Mouse (Mus musculus) heart, embryonic 10.5 days (tissue): Measurements from ENCODE around the gene Ciao1. TPM values are rescaled to one million over a fixed set of nuclear protein-coding genes. Genes with fewer than 3 reads are reported as not detected.

ENCODE experiments used
- DNase-seq: peaks from one replicate; pipeline ENCODE4 v3.0.0-alpha.2; 2017; ENCODE audit warnings: low spot score
- H3K27ac ChIP-seq: fragments of 300-500 bp; sonication (generic); 2 replicates; pipeline ENCODE4 v1.5.1; 2016; ENCODE audit warnings: mild to moderate bottlenecking
- H3K27me3 ChIP-seq: fragments of 300-500 bp; sonication (generic); 2 replicates; pipeline ENCODE4 v1.6.1; 2016; ENCODE audit warnings: mild to moderate bottlenecking; ENCODE audit not compliant: poor library complexity, insufficient read depth, severe bottlenecking
- H3K36me3 ChIP-seq: fragments of 300-500 bp; sonication (generic); 2 replicates; pipeline ENCODE4 v1.6.1; 2016; ENCODE audit warnings: mild to moderate bottlenecking, moderate library complexity
- H3K4me1 ChIP-seq: fragments of 300-500 bp; sonication (generic); 2 replicates; pipeline ENCODE4 v1.6.1; 2016; ENCODE audit warnings: mild to moderate bottlenecking
- H3K4me3 ChIP-seq: fragments of 300-500 bp; sonication (generic); 2 replicates; pipeline ENCODE4 v1.5.1; 2016; ENCODE audit warnings: mild to moderate bottlenecking, moderate library complexity
- H3K9me3 ChIP-seq: fragments of 300-500 bp; sonication (generic); 2 replicates; pipeline ENCODE4 v1.6.1; 2016; ENCODE audit warnings: mild to moderate bottlenecking, moderate library complexity
- WGBS: fragments of 180-500 bp; shearing (Covaris S2); methylation state at CpG from one replicate; pipeline ENCODE4 v1.1.7; 2016; 5-methylcytosine and 5-hydroxymethylcytosine counted together
- polyA plus RNA-seq: library from polyadenylated mRNA; unstranded; fragments of >200 nt; fragmentation: Nextera tagmentation; extraction: Ambion mirVana; gene quantifications from 2 replicates; pipeline ENCODE4 v1.2.1, GENCODE M21; 2016

Gene Ciao1
- polyA plus RNA-seq, 1 experiment from 2014 or later, result 61.1 TPM

GRCm38 (mm10) chr2:127267854-127268253 lies 20.2 kb upstream of the Ciao1 start:
- H3K36me3 ChIP-seq, result peaks cover 5% of the 10 kb centered on the region
- H3K9me3 ChIP-seq, result no peaks in the 10 kb centered on the region
- no peak overlapping the region for H3K4me3 ChIP-seq
- H3K4me1 ChIP-seq, result 0 out of 2 replicates have a peak, but pooled peaks cover 12% of the 10 kb centered on the region
- no peaks in the 10 kb centered on the region for H3K27me3 ChIP-seq
- no peak for DNase-seq
- WGBS, result 46% methylated on average over 4 of the region's 4 CpGs
- H3K27ac ChIP-seq, result no peak overlapping the region

- no peak for DNase-seq
- Histone ChIP-seq H3K9me3 (no peaks in the 10 kb centered on the region), H3K36me3 (peaks cover 25% of the 10 kb centered on the region), H3K27ac (no peak overlapping the region), H3K4me3 (no peak overlapping the region), H3K27me3 (no peaks in the 10 kb centered on the region), H3K4me1 (no peaks in the 10 kb centered on the region)
These were observed 14.9 kb upstream of the Ciao1 start for GRCm38 (mm10) chr2:127262480-127262879.

GRCm38 (mm10) chr2:127259340-127259739 lies 11.7 kb upstream of the Ciao1 start:
- H3K4me1 ChIP-seq, result 0 out of 2 replicates have a peak, but pooled peaks cover 3% of the 10 kb centered on the region
- no peaks in the 10 kb centered on the region for H3K9me3 ChIP-seq
- H3K4me3 ChIP-seq, result no peak overlapping the region
- H3K27ac ChIP-seq, result no peak overlapping the region
- 85% methylated on average over 5 of the region's 5 CpGs for WGBS
- no peaks in the 10 kb centered on the region for H3K27me3 ChIP-seq
- DNase-seq, result no peak
- H3K36me3 ChIP-seq, result peaks cover 43% of the 10 kb centered on the region

GRCm38 (mm10) chr2:127255294-127255693 lies 7.7 kb upstream of the Ciao1 start:
- Histone ChIP-seq H3K9me3 (no peaks in the 10 kb centered on the region), H3K4me1 (peaks cover 20% of the 10 kb centered on the region), H3K36me3 (peaks cover 43% of the 10 kb centered on the region), H3K27ac (no peak overlapping the region), H3K4me3 (no peak overlapping the region), H3K27me3 (no peaks in the 10 kb centered on the region)
- WGBS, result 86% methylated on average over 6 of the region's 6 CpGs
- DNase-seq, result no peak

- H3K9me3 ChIP-seq, result no peaks in the 10 kb centered on the region
- no peaks in the 10 kb centered on the region for H3K27me3 ChIP-seq
- peaks cover 23% of the 10 kb centered on the region for H3K4me1 ChIP-seq
- peaks cover 43% of the 10 kb centered on the region for H3K36me3 ChIP-seq
- no peak for DNase-seq
- no peak overlapping the region for H3K4me3 ChIP-seq
- WGBS, result 69% methylated on average over 3 of the region's 3 CpGs
- H3K27ac ChIP-seq, result no peak overlapping the region
These were observed 7.1 kb upstream of the Ciao1 start for GRCm38 (mm10) chr2:127254604-127255134.

GRCm38 (mm10) chr2:127252787-127253186 lies 5.2 kb upstream of the Ciao1 start:
- no peaks in the 10 kb centered on the region for H3K27me3 ChIP-seq
- H3K4me3 ChIP-seq, result no peak overlapping the region
- no peak overlapping the region for H3K27ac ChIP-seq
- WGBS, result 76% methylated on average over 5 of the region's 5 CpGs
- DNase-seq, result no peak
- peaks cover 24% of the 10 kb centered on the region for H3K36me3 ChIP-seq
- H3K9me3 ChIP-seq, result no peaks in the 10 kb centered on the region
- peaks cover 34% of the 10 kb centered on the region for H3K4me1 ChIP-seq

GRCm38 (mm10) chr2:127251880-127252527 lies 4.4 kb upstream of the Ciao1 start:
- H3K27me3 ChIP-seq, result no peaks in the 10 kb centered on the region
- DNase-seq, result no peak
- H3K4me1 ChIP-seq, result peaks cover 35% of the 10 kb centered on the region
- H3K27ac ChIP-seq, result peak overlapping the region; percentile 68; the same call in 1 of the 2 replicates
- no peaks in the 10 kb centered on the region for H3K9me3 ChIP-seq
- H3K36me3 ChIP-seq, result peaks cover 17% of the 10 kb centered on the region
- WGBS, result 50% methylated on average over 3 of the region's 3 CpGs
- H3K4me3 ChIP-seq, result no peak overlapping the region

- H3K4me1 ChIP-seq, result peaks cover 41% of the 10 kb centered on the region
These were observed 3.8 kb upstream of the Ciao1 start for GRCm38 (mm10) chr2:127251457-127251856.

GRCm38 (mm10) chr2:127250291-127251008 lies 2.8 kb upstream of the Ciao1 start:
- no peak for DNase-seq
- Histone ChIP-seq H3K9me3 (no peaks in the 10 kb centered on the region), H3K36me3 (peaks cover 14% of the 10 kb centered on the region), H3K27me3 (no peaks in the 10 kb centered on the region), H3K4me3 (no peak overlapping the region), H3K27ac (no peak overlapping the region), H3K4me1 (peaks cover 42% of the 10 kb centered on the region)
- WGBS, result 85% methylated on average over 9 of the region's 9 CpGs

More at GRCm38 (mm10) chr2:127251457-127251856, 3.8 kb upstream of the Ciao1 start:
- peaks cover 12% of the 10 kb centered on the region for H3K36me3 ChIP-seq
- no peak for DNase-seq
- H3K27me3 ChIP-seq, result no peaks in the 10 kb centered on the region
- H3K4me3 ChIP-seq, result no peak overlapping the region
- no peaks in the 10 kb centered on the region for H3K9me3 ChIP-seq
- H3K27ac ChIP-seq, result peak overlapping the region; percentile 68; the same call in 1 of the 2 replicates
- 80% methylated on average over 3 of the region's 3 CpGs for WGBS

- Histone ChIP-seq H3K4me3 (peak overlapping the region; percentile 90), H3K36me3 (peaks cover 33% of the 10 kb centered on the region), H3K27me3 (no peaks in the 10 kb centered on the region), H3K4me1 (peaks cover 40% of the 10 kb centered on the region), H3K27ac (peak overlapping the region; percentile 86), H3K9me3 (no peaks in the 10 kb centered on the region)
- peak; percentile 82 for DNase-seq
- under 1% methylated on average over 39 of the region's 39 CpGs for WGBS
These were observed 853 bp upstream of the Ciao1 start for GRCm38 (mm10) chr2:127248334-127249004.

- 98% methylated on average over 2 of the region's 2 CpGs for WGBS
- Histone ChIP-seq H3K36me3 (peaks cover 98% of the 10 kb centered on the region), H3K4me1 (no peaks in the 10 kb centered on the region)
These were observed 7.6 kb downstream of the Ciao1 start for GRCm38 (mm10) chr2:127240065-127240464.

GRCm38 (mm10) chr2:127237897-127238610 lies 9.6 kb downstream of the Ciao1 start:
- H3K27me3 ChIP-seq, result no peaks in the 10 kb centered on the region
- no peak overlapping the region for H3K27ac ChIP-seq
- no peaks in the 10 kb centered on the region for H3K4me1 ChIP-seq
- no peak for DNase-seq
- H3K36me3 ChIP-seq, result peaks cover 99% of the 10 kb centered on the region
- no peaks in the 10 kb centered on the region for H3K9me3 ChIP-seq
- 82% methylated on average over 11 of the region's 11 CpGs for WGBS
- no peak overlapping the region for H3K4me3 ChIP-seq

More at GRCm38 (mm10) chr2:127240065-127240464, 7.6 kb downstream of the Ciao1 start:
- Histone ChIP-seq H3K9me3 (no peaks in the 10 kb centered on the region), H3K27ac (no peak overlapping the region), H3K4me3 (no peak overlapping the region), H3K27me3 (no peaks in the 10 kb centered on the region)
- DNase-seq, result no peak
